Mouse (Mus musculus) lung, postnatal 10 days (tissue): ENCODE measurements around the gene Lyar.

Source experiments
- DNase-seq: peaks from one replicate; pipeline ENCODE4 v3.0.0; 2021

Lyar gene

DNA sequence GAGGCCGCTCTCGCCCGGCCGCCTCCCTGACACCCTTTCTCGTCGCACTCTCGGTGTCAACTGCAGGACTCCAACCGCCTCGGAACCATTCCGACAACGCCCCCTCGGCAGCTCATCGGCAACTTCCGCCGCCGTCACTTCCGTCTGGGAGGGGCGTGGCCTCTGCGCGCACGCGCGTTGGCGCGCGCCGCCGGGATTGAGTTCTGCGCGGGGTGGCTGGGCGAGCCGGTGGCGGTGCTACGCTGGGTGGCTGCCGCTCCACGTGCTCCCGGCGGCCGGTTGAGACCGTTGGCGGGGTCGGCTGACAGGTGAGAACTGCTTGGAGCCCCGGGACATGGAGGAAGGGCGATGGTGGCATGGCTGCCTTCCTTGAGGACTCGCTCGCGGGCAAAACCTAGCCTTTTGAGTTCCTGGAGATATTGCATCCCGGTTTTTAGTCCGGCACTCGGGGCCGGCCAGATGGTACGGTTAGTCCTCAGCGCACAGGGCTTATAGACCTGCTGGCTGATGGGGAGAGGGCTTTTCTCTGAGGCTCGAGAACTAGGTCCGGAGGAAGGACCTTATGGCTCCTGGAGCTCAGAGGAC is at the start of gene Lyar, which contains the start of gene Zbtb49:
Lyar (plus strand) TSS at position 143 of the 585 bp plus-strand sequence.
Zbtb49 (minus strand) TSS at position 130 of the 585 bp plus-strand sequence.
- peak; percentile 96 for DNase-seq

DNA sequence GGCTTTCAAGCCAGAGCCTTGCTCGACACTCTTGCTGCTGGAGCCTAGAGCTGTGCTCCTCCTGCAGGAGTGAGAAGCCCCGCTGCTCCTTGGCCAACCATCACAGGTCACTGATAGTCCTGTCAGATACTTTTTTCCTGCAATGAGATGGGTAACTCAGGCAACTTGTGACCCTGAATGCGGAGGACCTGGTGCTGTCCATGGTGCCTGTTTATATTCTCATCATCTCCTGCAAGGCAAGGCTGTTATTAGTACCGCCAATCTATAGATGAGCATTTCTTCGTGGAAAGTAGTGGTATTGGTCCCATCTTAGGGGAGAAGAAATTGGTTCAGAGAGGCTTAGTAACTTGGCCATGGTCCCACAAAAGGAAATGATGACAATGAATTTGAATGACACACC is 46.5 kb upstream of the Lyar start:
- no peak for DNase-seq

DNA sequence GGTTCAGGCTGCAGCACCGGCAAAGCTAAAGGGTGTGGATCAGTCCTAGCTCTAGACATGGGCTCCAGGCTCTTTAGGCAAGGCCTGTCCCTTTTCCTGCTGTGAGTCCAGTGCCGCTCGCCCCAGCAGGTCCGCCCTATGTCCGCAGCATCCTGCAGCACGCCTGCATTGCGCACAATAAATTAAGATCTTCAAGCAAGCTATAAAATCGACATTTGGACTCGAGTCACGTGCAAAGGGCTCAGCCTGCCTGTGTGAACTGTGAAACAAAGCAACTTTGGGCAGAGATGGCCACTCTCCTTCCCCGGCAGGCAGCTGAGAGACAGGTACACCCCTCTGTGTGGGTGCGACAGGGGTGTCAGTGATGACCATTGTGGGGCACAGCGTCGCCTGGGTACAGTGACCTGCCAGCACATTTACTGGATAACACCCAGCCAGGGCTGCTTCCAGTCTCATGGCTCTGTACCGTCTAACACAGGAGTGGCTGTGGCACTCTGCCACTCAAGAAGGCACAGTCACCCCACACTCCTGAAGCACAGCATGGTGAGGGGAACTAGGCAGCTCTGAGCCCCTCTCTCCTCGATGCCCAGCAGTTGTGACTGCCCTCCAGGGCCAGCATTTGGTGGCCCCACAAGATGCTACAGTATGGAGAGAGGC is 45.9 kb upstream of the Lyar start:
- no peak for DNase-seq

DNA sequence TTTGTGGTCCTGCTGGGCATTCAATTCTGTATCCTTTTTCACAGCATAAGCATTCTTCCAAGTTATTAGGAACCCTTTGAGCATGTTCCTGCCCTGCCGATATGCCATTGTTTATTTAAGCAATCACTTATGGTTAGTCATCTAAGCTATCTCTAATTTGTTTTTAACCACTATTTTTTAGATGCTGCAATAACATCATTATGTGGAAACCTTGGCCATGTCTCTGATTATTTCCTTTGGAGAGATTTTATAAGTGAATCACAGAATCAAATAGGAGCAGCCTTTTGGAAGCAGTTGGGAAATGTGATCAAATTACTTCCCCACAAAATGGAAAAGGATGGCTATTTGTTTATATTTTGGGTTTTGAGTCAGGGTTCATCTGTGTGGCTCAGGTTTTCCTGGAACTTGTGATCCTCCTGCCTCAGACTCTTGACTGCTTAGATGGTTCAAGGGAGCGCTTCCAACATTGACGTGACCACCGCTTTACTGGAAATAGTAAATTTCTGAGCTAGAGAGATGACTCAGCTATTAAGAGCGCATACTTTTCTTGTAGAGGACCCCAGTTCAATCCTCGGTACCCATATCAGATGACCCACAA is 35.5 kb upstream of the Lyar start:
- DNase-seq = no peak

DNA sequence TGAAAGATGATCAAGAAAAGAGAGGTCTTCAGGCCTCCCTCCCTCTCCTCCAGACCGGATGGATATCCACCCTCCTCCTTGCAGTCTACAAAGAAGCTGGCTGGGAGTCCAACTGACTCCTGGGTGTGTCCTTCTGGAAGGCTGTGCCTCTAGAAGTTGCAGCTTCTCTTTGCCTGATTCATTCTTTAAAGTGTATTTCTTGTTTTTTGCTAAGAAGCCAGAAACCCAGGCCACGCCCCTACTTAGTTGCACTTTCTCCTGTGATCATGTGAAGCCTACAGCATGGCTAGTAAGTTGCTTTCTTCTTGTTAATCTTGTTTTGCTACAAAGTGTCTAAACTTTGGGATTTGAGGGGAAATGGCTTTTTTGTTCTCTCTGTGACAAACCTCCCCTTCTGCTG is 33.3 kb upstream of the Lyar start:
- no peak for DNase-seq

DNA sequence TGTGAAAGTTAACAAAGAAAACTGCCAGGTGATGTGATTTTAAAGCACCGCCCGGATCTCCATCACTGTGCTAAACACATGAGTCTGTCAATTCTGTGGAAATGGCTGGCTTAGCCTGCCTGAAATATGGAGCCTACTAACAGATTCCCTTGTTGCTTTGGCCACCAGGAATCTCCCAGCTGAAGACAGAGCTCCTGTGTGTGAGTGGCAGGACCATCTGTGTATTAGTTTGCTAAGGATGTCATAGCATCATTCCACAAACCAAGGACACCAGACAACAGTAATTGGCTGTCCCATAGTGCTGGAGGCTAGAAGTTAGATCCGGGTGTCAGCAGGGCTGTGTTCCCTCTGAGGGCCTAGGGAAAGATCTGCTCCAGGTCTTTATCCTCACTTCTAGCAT is 29.4 kb upstream of the Lyar start:
- no peak for DNase-seq

DNA sequence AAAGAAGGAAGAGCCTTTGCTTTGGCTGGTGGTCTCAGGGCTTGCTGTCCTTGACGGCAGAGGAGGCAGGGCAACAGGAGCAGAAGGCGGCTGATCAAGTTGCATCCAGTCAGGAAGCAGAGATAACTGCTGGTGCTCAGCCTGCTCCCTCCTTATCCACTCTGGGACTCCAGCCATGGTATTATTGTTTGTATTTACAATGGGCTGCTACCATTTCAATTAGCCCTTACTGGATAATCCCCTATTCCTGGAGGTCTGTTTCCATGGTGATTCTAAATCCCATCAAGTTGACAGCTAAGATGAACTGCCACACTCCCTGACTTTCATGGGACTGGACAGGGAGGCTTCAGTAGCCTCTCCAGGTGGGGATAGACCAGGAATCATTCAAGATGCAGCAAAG is 25.3 kb upstream of the Lyar start:
- no peak for DNase-seq

DNA sequence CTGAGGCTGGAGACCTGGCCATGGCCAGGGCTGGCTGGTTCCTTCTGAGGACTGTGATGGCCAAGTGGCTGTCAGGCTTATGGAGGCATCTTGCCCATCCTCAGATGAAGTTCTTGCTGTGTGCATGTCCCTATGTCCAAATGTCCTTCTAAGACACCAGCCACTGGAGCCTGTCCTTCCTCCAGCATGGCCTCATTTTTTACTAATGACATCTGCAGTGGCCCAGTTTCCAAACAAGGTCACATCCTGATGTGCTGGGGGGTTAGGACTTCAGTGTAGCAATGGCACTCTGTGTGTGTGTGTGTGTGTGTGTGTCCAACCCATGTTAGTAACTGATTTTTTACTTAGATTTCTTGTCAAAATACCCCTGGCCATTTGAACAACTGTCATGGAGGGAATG is 24.3 kb upstream of the Lyar start:
- no peak for DNase-seq

DNA sequence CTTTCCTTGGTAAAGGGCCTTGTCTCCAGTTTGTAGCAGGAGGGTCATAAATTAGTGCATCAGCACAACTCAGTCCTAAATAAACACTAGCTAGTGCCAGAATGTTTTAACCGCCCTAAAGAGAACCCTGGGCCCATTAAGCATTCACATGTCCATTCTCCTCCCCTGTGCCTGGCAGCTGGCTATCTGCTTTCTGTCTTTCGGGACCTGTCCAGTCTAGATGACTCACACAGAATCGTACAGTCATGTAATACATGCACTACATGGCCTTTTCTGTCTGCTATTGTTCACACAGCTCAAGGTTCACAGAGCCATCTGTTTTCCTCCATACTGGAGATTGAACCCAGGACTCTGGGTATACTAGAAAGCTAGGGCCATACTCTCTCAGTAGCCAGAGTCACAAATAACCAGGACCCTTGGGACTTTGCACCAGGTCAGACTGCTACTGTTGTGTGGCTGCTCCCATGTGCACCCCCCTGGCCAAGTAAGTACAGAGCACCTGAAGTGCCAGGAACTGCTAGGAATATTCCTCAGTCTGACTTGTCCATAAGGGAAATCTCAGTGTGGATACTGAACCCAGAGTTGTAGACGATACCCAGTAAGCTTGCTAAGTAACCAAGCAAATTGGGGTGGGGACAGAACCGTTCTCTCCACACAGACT is 23.3 kb upstream of the Lyar start:
- no peak for DNase-seq

DNA sequence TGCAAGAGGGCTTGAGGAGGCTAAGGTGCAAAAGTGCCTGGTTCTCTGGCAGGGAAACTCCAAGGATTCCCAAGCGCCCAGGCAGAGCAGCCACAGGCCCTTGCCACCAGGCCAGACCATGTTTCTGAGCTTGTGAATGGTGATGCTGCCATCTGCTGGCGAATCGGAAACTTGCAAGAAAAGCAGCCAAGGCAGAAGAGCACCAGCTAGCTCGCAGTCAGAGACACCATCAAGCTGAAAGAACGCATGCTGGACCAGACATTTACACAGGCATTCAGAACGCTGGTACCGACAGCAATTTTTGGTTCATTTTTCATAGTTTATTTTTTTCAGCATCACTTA is 22.8 kb upstream of the Lyar start:
- DNase-seq = peak; percentile 86

DNA sequence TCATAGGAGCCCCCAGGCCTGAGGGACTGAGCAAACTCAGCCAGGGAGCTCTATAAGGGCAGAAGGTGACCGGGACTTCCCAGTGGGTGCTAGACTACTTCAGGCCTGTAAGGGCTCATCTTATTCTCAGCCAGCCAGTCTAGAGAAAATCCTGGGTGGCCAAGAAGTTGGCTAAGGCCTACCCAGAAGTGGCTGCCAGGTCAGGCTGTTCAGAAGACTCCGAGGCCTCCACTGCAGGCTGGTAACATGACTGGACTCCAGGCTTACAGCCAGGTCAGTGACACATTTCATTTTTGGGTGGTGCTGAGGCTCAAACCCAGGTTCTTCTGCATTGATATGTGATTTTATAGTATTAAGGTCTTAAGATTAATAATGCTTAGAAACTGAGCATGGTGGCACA is 20.6 kb upstream of the Lyar start:
- no peak for DNase-seq

DNA sequence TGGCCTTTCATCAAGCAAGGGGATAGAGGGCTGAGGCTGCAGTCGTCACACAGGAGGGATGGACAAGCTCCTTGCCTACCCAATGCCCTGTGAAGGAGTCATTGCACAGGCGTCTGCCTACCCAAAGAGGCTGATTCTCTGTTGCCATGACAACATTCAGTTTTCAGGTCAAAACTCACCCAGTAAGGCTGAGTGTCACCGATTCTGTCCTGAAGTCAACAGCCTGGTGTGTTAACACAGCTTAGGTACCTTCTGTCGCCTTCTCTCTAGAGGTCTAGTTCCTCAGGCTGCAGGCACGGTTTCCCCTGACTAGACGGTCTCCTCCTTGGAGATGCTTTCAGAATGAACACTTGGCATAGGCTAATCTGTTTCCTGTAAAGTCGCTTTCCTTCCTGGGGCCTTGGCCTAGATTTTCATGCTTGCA is 15.0 kb upstream of the Lyar start:
- no peak for DNase-seq

DNA sequence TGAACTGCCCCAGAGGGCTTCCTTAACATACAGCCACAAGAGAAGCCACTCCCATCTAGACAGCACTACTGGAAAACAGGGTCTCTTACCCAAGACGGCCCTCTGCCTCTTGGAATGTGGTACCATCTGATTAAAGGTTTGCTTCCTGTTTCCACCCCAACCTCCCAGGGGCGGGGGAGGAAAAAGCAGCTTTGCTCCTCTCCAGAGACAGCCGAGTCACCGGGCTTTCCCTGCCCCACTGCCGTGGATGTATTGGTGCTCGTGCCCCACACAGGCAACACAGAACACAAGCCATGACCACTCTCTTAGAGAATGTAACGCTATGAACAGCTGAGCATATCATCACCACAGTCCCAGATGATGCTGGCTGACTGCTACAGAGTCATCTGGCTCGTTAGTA is 11.3 kb upstream of the Lyar start:
- DNase-seq = no peak

DNA sequence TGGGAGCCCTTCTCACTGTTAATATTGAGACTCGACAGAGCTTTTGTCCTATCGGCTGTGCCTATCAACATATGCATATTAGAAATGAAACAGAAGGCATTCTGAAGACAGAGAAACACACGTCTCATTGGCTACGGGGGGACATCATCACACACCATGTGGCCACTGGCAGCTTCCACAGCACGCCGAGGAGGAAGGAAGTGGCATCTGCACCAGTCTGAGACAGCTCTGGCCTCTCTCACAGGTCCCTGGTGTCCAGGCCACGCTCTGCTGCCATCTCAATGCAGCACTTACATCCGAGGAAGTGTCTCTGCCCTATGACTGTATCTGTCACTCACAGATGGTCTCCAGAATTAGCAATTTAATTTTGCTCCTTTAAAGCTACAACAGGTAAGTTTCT is 8.6 kb upstream of the Lyar start:
- DNase-seq = no peak

DNA sequence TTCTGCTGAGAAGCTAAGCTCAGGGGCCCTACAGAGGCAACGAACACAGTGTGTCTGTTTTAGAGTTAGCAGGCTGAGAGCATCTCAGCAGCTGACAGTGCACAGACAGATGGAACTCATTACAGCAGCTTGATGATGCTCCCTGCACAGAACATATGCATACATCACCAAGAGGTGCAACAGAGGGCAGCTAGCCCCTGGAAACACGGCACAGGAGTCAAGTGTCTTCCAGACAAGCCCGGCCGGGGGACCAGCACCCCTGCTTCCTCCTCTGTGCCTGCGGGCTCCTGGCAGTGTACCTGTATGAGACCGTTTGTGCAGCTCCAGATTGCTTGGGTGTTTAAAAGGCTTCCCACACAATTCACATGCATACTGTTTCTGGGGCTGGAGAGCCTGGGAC is 7.3 kb upstream of the Lyar start:
- no peak for DNase-seq

DNA sequence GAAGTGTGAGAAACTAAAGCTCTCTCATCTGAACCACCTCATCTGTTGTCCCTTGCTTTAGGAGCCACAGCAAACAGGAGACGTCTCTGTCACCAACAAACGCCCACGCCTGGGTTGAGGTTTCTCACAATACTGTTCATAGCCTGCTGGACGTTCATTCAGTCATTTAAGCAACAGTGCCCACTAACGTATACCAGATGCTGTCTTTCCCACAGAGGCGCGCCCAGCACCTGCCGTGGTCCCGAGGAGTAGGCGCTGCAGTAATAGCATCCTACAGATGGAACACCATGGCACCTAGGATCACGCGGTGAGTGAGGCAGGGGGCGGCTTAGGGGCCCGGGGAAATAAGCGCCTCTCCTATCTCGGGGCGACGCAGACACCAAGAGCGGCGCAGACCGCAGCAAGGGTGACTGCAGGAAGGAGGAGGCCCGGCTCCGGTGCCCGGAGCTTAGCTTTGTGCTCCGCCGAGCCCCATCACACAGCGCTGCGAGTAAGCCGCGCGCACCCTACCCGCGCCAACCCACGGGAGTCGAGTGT is 431 bp upstream of the Lyar start:
- peak; percentile 6 for DNase-seq

DNA sequence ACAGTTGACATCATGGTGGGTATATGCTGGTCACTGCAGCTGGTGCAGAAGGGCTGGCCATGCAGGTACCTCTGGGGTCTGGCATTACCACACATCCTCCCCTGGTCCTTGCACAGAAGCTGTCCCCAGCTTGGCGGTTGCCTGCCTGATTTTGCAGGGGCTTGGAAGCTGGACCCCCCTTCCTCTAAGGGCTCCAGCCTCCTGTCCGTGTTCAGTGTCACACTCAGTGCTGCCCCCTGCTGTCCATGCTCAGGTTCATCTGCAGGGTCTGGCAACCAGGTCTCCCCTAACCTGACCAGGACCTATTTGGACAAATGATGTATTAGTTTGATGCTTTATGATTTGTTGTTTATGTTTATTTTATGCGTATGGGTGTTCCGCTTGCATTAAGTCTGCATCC is 15.2 kb downstream of the Lyar start:
- peak; percentile 58 for DNase-seq

DNA sequence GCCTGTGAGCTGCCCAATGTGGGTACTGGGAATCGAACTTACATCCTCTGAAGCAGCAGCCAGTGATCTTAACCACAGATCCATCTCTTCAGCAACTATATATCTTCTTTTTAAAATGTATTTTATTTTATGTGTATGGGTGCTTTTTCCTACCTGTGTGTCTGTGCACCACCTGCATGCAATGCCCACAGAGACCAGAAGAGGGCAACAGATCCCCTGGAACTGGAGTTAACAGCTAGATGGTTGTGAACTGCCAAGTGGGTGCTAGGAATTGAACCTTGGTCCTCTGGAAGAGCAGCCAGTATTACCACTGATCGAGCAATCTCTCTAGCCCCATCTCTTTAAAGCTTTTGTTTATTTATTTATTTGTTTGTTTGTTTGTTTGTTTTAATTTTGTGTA is 16.4 kb downstream of the Lyar start:
- DNase-seq = no peak

DNA sequence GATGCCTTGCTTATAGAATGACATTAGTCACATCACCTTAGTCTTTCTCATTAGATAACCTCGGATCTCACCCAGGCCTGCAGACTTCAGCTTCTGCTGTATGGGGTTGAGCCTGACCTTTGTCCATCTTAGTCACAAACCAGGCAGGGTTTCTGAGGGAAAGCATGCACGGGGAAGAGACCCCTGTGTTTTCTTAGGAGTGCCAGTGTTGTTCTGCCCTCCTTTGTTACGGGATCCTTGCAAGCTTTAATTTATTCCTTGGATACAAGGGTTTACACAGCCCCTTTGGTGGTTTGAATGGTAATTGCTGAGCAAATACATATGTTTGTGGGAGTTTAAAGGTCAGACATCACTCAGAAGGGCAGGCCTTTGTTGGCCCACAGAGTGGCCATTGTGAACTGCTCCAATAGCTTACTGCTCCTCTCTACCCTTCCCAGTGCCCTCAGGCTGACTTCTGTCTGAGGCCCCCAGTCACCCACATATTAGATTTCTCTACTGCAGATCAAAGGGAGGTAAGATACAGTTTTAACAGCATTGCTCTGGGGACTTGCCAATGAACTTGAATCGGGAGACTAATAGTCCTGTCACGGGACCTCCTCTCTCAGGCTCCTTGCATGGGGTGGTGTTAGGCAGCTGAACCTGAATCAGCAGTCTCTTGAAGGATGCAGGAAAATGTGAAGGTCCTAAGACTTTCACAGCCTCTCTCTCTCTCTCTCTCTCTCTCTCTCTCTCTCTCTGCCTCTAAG is 20.6 kb downstream of the Lyar start:
- DNase-seq = no peak

DNA sequence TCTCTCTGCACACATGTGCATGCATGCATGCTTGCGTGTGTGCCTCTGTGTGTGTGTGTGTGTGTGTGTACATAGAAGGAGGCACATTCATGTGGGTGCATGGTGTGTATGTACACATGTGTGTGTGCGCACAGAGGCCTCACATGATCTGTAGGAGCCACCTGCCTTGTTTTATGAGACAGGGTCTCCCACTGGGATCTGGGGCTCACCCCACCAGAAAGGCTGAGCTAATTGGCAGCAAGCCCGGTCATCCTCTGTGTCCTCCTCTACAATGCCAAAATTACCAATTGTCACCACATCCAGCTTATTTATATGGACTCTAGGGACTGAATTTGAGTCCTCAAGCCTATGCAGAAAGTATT is 21.2 kb downstream of the Lyar start:
- no peak for DNase-seq

DNA sequence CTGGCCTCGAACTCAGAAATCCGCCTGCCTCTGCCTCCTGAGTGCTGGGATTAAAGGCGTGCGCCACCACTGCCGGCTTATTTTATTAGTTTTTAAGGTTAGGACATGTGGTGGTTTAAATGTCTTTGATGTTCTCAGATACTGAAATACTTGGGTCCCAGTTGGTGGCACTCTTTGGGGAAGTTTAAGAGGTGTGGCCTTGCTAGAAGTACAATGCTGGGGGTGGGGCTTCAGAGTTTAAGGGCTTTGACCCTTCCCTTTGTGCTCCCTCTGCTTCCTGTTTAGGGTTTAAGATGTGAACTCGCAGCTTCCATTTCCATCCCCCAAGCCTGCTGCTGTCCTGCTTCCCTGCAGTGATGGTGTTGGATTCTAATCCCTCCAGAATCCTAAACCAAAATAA is 21.7 kb downstream of the Lyar start:
- no peak for DNase-seq

DNA sequence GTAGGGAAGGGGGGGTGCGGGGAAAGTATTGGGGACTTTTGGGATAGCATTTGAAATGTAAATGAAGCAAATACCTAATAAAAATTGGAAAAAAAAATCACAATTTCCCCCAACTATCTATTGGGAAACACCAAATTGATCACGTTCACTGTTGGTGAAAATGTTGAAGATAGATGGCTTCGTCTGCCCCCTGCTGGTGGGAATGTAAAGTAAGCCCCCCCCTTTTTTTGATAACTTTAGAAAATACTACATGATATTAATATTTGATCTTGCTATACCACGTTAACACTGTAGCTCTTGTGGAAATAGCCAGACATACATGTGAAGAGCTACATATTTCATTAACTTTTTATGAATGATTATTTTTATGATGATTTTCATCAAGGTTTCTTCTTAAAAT is 34.9 kb downstream of the Lyar start:
- DNase-seq = no peak

DNA sequence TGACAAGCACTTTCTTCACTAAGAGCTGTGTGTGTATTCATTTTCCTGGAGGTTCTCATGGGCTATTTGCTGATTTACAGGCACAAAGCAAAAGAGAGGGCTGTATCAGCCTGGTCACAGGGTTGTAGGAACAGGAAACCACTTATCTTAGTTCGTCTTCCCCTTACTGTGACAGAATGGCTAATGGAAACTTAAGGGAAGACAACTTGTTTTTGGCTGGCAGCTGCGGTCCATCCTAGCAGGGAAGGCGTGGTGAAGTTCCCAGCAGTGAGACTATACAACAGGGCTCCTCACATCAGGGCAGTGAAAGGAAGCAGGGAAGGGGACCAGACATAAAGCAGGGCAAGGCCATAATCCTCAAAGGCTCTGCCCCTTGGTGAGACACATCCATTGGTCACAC is 35.4 kb downstream of the Lyar start:
- no peak for DNase-seq
